Comparison of ENCODE assay signal across 28 mouse cellular contexts in the genomic region with DNA sequence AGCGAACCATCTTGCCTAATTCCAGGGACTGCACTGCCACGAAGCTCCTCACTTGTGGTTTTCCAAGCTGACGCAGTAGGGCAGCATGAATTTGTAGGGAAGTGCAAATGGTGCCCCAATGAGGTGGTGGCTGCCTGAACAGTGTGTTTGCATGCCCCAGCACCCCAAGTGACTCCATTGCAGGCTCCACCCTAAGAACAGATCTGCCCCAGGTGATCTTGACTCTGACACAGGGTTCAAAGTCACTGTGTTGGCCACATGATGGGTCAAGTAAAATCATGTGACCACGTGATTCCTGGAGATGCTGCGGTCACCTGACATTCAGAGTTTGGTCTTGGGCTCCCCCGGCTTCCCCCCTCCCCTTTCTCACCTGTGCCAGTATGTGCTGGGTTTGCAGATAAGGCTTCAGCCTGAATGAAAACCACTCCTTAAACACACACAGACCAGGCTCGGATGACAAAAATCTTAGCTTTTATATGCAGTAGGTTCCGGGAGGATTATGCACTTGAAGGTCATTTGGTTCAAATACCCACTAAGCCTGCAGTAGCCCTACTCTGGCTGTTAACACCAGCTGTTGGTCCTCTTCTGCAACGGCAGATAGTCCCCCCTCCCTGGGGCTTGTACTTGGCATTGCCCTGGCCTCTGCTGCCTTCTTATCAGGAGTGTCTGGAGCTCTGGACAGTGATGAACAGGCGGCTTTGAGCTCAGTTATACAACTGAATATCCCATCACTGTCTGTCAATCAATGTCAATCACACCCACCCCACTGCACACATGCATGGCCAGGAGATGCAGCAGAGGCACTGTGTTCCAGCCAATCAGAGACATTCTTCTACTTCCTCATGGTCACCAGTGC. TPM values are rescaled to one million over a fixed set of nuclear protein-coding genes. Genes with fewer than 3 reads are reported as not detected.
A peak's percentile ranks its signal among the peaks of the same experiment; 100 is the strongest.
DNase-seq lines count a peak whose midpoint lies in the region; ATAC-seq and TF ChIP-seq lines count a peak whose summit lies in the region.
"Had no signal": no experiment of that assay in that cellular context is flagged by ENCODE, and none has a peak within 500 bp of the region (broad histone marks: within the 10 kb centered on the region; RNA-seq: fewer than 3 reads in every experiment).

No protein-coding gene starts in this region.

- ATAC-seq in heart, embryonic 12.5 days (ENCODE audit: insufficient number of reproducible peaks, low FRiP score): peak; percentile 37; the same call in 1 of the 2 replicates
- ATAC-seq in hindbrain, postnatal 0 days: peak; percentile 39; the same call in 1 of the 2 replicates
- 0 out of 2 replicates have a peak, but pooled peaks have one; percentile 22 for ATAC-seq in intestine, postnatal 0 days

- H3K36me3 ChIP-seq in heart, embryonic 12.5 days: peaks cover 37% of the 10 kb centered on the region
- no peaks in the 10 kb centered on the region for H3K36me3 ChIP-seq in hindbrain, postnatal 0 days (ENCODE audit: insufficient read depth, low read length)
- no peaks in the 10 kb centered on the region; the same call in 1 of the 2 replicates for H3K36me3 ChIP-seq in hindbrain, embryonic 10.5 days
- no peaks in the 10 kb centered on the region; the same call in 1 of the 2 replicates for H3K36me3 ChIP-seq in intestine, postnatal 0 days (ENCODE audit: control insufficient read depth, insufficient read depth)
- H3K36me3 ChIP-seq: forebrain, embryonic 12.5 days; G1E; liver, embryonic 13.5 days; neural tube, embryonic 15.5 days had no signal

- H3K27me3 ChIP-seq in heart, embryonic 12.5 days (replicated peaks): no peaks in the 10 kb centered on the region
- no peaks in the 10 kb centered on the region for H3K27me3 ChIP-seq in hindbrain, postnatal 0 days (ENCODE audit: insufficient read depth, low read length)
- 0 out of 2 replicates have a peak, but pooled peaks cover 3% of the 10 kb centered on the region for H3K27me3 ChIP-seq in hindbrain, embryonic 10.5 days (ENCODE audit: insufficient read depth, poor library complexity, severe bottlenecking)
- no peaks in the 10 kb centered on the region for H3K27me3 ChIP-seq in intestine, postnatal 0 days (replicated peaks; ENCODE audit: control insufficient read depth, insufficient read depth, low read length)
- H3K27me3 ChIP-seq: CH12.LX; embryonic facial prominence, embryonic 12.5 days; forebrain, embryonic 12.5 days; limb, embryonic 13.5 days; liver, embryonic 13.5 days; neural tube, embryonic 15.5 days had no signal

- no peak overlapping the region for H3K9ac ChIP-seq in heart, embryonic 12.5 days
- no peak overlapping the region for H3K9ac ChIP-seq in hindbrain, postnatal 0 days (replicated peaks; ENCODE audit: low read length)
- H3K9ac ChIP-seq in intestine, postnatal 0 days (ENCODE audit: low read depth, low read length): no peak overlapping the region
- H3K9ac ChIP-seq: embryonic facial prominence, embryonic 12.5 days; forebrain, embryonic 12.5 days; limb, embryonic 13.5 days; liver, embryonic 13.5 days; neural tube, embryonic 15.5 days had no signal

- no peak overlapping the region for H3K4me2 ChIP-seq in heart, embryonic 12.5 days
- H3K4me2 ChIP-seq in hindbrain, postnatal 0 days (ENCODE audit: low read depth, low read length): no peak overlapping the region
- H3K4me2 ChIP-seq in intestine, postnatal 0 days (replicated peaks; ENCODE audit: low read depth): no peak overlapping the region
- H3K4me2 ChIP-seq: embryonic facial prominence, embryonic 12.5 days; forebrain, embryonic 12.5 days; limb, embryonic 13.5 days; liver, embryonic 13.5 days; neural tube, embryonic 15.5 days had no signal

- H3K27ac ChIP-seq in heart, embryonic 12.5 days (ENCODE audit: poor library complexity, severe bottlenecking): no peak overlapping the region
- no peak overlapping the region for H3K27ac ChIP-seq in hindbrain, postnatal 0 days
- no peak overlapping the region for H3K27ac ChIP-seq in hindbrain, embryonic 10.5 days
- H3K27ac ChIP-seq in intestine, postnatal 0 days (ENCODE audit: low read depth, low read length): no peak overlapping the region
- H3K27ac ChIP-seq: embryonic facial prominence, embryonic 12.5 days; forebrain, embryonic 12.5 days; gastrocnemius, adult 2 months; limb, embryonic 13.5 days; liver, embryonic 13.5 days; neural tube, embryonic 15.5 days had no signal

- no peak for TF ChIP-seq CTCF in hindbrain, postnatal 0 days (IDR thresholded peaks at IDR 0.05; ENCODE audit: low read depth)
- TF ChIP-seq CTCF in intestine, postnatal 0 days (IDR thresholded peaks at IDR 0.05; ENCODE audit: low read depth): no peak

- H3K9me3 ChIP-seq in heart, embryonic 12.5 days (replicated peaks): peaks cover 15% of the 10 kb centered on the region
- no peaks in the 10 kb centered on the region for H3K9me3 ChIP-seq in hindbrain, postnatal 0 days (ENCODE audit: low read length)
- peaks cover 12% of the 10 kb centered on the region for H3K9me3 ChIP-seq in hindbrain, embryonic 10.5 days
- no peaks in the 10 kb centered on the region for H3K9me3 ChIP-seq in intestine, postnatal 0 days (ENCODE audit: control insufficient read depth)
- H3K9me3 ChIP-seq: neural tube, embryonic 15.5 days had no signal

- peaks cover 12% of the 10 kb centered on the region for H3K4me1 ChIP-seq in heart, embryonic 12.5 days (replicated peaks)
- no peaks in the 10 kb centered on the region for H3K4me1 ChIP-seq in hindbrain, postnatal 0 days (ENCODE audit: insufficient read depth, low read length)
- no peaks in the 10 kb centered on the region for H3K4me1 ChIP-seq in hindbrain, embryonic 10.5 days (replicated peaks)
- H3K4me1 ChIP-seq in intestine, postnatal 0 days (replicated peaks; ENCODE audit: control insufficient read depth, insufficient read depth, low read length): no peaks in the 10 kb centered on the region
- H3K4me1 ChIP-seq: embryonic facial prominence, embryonic 12.5 days; forebrain, embryonic 12.5 days; limb, embryonic 13.5 days; liver, embryonic 13.5 days; neural tube, embryonic 15.5 days had no signal

- WGBS in heart, embryonic 12.5 days: 52% methylated on average over 10 of the region's 10 CpGs
- WGBS in hindbrain, postnatal 0 days: 81% methylated on average over 10 of the region's 10 CpGs
- WGBS in hindbrain, embryonic 10.5 days: 83% methylated on average over 10 of the region's 10 CpGs
- WGBS in intestine, postnatal 0 days: 55% methylated on average over 10 of the region's 10 CpGs

- no peak overlapping the region for H3K4me3 ChIP-seq in heart, embryonic 12.5 days
- H3K4me3 ChIP-seq in hindbrain, postnatal 0 days (ENCODE audit: low read length): no peak overlapping the region
- H3K4me3 ChIP-seq in hindbrain, embryonic 10.5 days: no peak overlapping the region
- no peak overlapping the region for H3K4me3 ChIP-seq in intestine, postnatal 0 days (ENCODE audit: low read depth, low read length)
- H3K4me3 ChIP-seq: embryonic facial prominence, embryonic 12.5 days; forebrain, embryonic 12.5 days; gastrocnemius, adult 2 months; limb, embryonic 13.5 days; liver, embryonic 13.5 days; neural tube, embryonic 15.5 days had no signal

- no peak for DNase-seq in heart, adult 18-20 months
- no peak for DNase-seq in hindbrain, postnatal 0 days (ENCODE audit: low spot score)
- DNase-seq in hindbrain, embryonic 10.5 days (ENCODE audit: low spot score): no peak
- DNase-seq in MN1 (ENCODE audit: low spot score): peak; percentile 30
- DNase-seq in kidney, adult 8-10 months: no peak
- DNase-seq: adrenal gland, adult 2 months; B cell, adult 2 months; cerebellum, adult 11 months; cerebellum, adult 9-11 months; gastrocnemius, adult 2 months; heart, postnatal 4 days; kidney, postnatal 36 days; layer of hippocampus, postnatal 36 days; liver, embryonic 13.5 days; lung, adult 2 months; lung, postnatal 14 days; midbrain, embryonic 14.5 days; right cerebral cortex, adult 18-20 months; right cerebral cortex, postnatal 4 days had no signal

RNA-seq across cellular contexts. Expression of a gene that starts 15.5 kb away (rescaled TPM):
- polyA plus RNA-seq in heart, embryonic 12.5 days (2016; fragmentation: Nextera tagmentation; extraction: Ambion mirVana): 41.8 and 49.4 TPM in 2 replicates
- total RNA-seq in heart, adult 18-20 months (2021): 10 to 100 TPM; 16.6 to 19.1 TPM
- total RNA-seq in hindbrain, postnatal 0 days (2014; rRNA removed): 29.7 and 33.9 TPM in 2 replicates
- polyA plus RNA-seq in hindbrain, postnatal 0 days (2015; fragmentation: Nextera tagmentation; extraction: Ambion mirVana): 46.2 and 49.7 TPM in 2 replicates
- polyA plus RNA-seq in hindbrain, embryonic 10.5 days (2016; fragmentation: Nextera tagmentation; extraction: Ambion mirVana): 32.9 and 39.5 TPM in 2 replicates
- polyA plus RNA-seq in intestine, postnatal 0 days (2015; fragmentation: Nextera tagmentation; extraction: Ambion mirVana): 28.8 and 30.8 TPM in 2 replicates

RNA-seq across cellular contexts. Expression of a gene that starts 36.7 kb away (rescaled TPM):
- polyA plus RNA-seq in heart, embryonic 12.5 days (2016; fragmentation: Nextera tagmentation; extraction: Ambion mirVana): 1.6 and 1.9 TPM in 2 replicates
- 1 to 10 TPM; 1.7 to 1.9 TPM for total RNA-seq in heart, adult 18-20 months (2021)
- 4.9 and 6.7 TPM in 2 replicates for total RNA-seq in hindbrain, postnatal 0 days (2014; rRNA removed)
- polyA plus RNA-seq in hindbrain, postnatal 0 days (2015; fragmentation: Nextera tagmentation; extraction: Ambion mirVana): 0.96 and 1.1 TPM in 2 replicates
- polyA plus RNA-seq in hindbrain, embryonic 10.5 days (2016; fragmentation: Nextera tagmentation; extraction: Ambion mirVana): 0.19 and 0.25 TPM in 2 replicates
- polyA plus RNA-seq in intestine, postnatal 0 days (2015; fragmentation: Nextera tagmentation; extraction: Ambion mirVana): 0.70 and 0.93 TPM in 2 replicates
- total RNA-seq: megakaryocyte progenitor cell, adult 5-6 weeks had no signal
- polyA plus RNA-seq: G1E had no signal

RNA-seq across cellular contexts. Expression of a gene that starts 56.7 kb away (rescaled TPM):
- 35.8 and 41.2 TPM in 2 replicates for polyA plus RNA-seq in heart, embryonic 12.5 days (2016; fragmentation: Nextera tagmentation; extraction: Ambion mirVana)
- 10 to 100 TPM; 10.6 to 11.4 TPM for total RNA-seq in heart, adult 18-20 months (2021)
- total RNA-seq in hindbrain, postnatal 0 days (2014; rRNA removed): 12.3 and 16.3 TPM in 2 replicates
- polyA plus RNA-seq in hindbrain, postnatal 0 days (2015; fragmentation: Nextera tagmentation; extraction: Ambion mirVana): 65.1 and 72.0 TPM in 2 replicates
- 37.0 and 41.5 TPM in 2 replicates for polyA plus RNA-seq in hindbrain, embryonic 10.5 days (2016; fragmentation: Nextera tagmentation; extraction: Ambion mirVana)
- polyA plus RNA-seq in intestine, postnatal 0 days (2015; fragmentation: Nextera tagmentation; extraction: Ambion mirVana): 95.1 and 99.6 TPM in 2 replicates

RNA-seq across cellular contexts. Expression of a gene that starts 56.9 kb away (rescaled TPM):
- polyA plus RNA-seq in heart, embryonic 12.5 days (2016; fragmentation: Nextera tagmentation; extraction: Ambion mirVana): 74.6 and 82.6 TPM in 2 replicates
- total RNA-seq in heart, adult 18-20 months (2021): 10 to 100 TPM; 17.8 to 19.3 TPM
- 36.8 and 37.3 TPM in 2 replicates for total RNA-seq in hindbrain, postnatal 0 days (2014; rRNA removed)
- polyA plus RNA-seq in hindbrain, postnatal 0 days (2015; fragmentation: Nextera tagmentation; extraction: Ambion mirVana): 66.9 and 68.9 TPM in 2 replicates
- polyA plus RNA-seq in hindbrain, embryonic 10.5 days (2016; fragmentation: Nextera tagmentation; extraction: Ambion mirVana): 143 and 175 TPM in 2 replicates
- polyA plus RNA-seq in intestine, postnatal 0 days (2015; fragmentation: Nextera tagmentation; extraction: Ambion mirVana): 31.0 and 31.7 TPM in 2 replicates
